Mouse (Mus musculus) ES-E14 (cell line): Measurements from ENCODE around the gene Naa38.

Source experiments
- CHD2 ChIP-seq: IDR thresholded peaks from 2 replicates; pipeline ENCODE4 v1.6.1; 2014; ENCODE audit warnings: mild to moderate bottlenecking, low read depth, low read length, inconsistent platforms
- HCFC1 ChIP-seq: IDR thresholded peaks from 2 replicates; pipeline ENCODE4 v1.6.1; 2012; ENCODE audit warnings: low read length, inconsistent platforms, borderline replicate concordance; ENCODE audit not compliant: insufficient read depth
- MAFK ChIP-seq: IDR thresholded peaks from 2 replicates; pipeline ENCODE4 v1.6.1; 2014; ENCODE audit warnings: mild to moderate bottlenecking, low read depth, low read length, inconsistent platforms; ENCODE audit not compliant: insufficient read depth
- ZC3H11A ChIP-seq: IDR thresholded peaks from 2 replicates; pipeline ENCODE4 v1.6.1; 2012; ENCODE audit warnings: low read depth, mild to moderate bottlenecking, inconsistent platforms, low read length, borderline replicate concordance
- ZNF384 ChIP-seq: IDR thresholded peaks from 2 replicates; pipeline ENCODE4 v1.6.1; 2012; ENCODE audit warnings: low read depth, low read length, inconsistent platforms

GRCm38 (mm10) chr11:69396772-69397171 lies 1.5 kb downstream of the Naa38 start:
- no peak for TF ChIP-seq ZNF384
- TF ChIP-seq CHD2, result no peak
- no peak for TF ChIP-seq MAFK
- TF ChIP-seq ZC3H11A, result no peak
- no peak for TF ChIP-seq HCFC1
